Mouse (Mus musculus) limb, embryonic 12.5 days (tissue): ENCODE results near the gene Tmem120b. TPM values are rescaled to one million over a fixed set of nuclear protein-coding genes. Genes with fewer than 3 reads are reported as not detected.

Source experiments
- ATAC-seq: fragments of 200-750 bp; cut with Nextera tagmentation; 2 replicates; pipeline ENCODE4 v1.8.0; 2017; ENCODE audit warnings: low read depth, moderate TSS enrichment; ENCODE audit not compliant: insufficient number of reproducible peaks, insufficient read depth, low FRiP score, low TSS enrichment
- H3K27ac ChIP-seq: fragments of 300-500 bp; sonication (generic); 2 replicates; pipeline ENCODE4 v1.5.1; 2016; ENCODE audit warnings: mild to moderate bottlenecking, moderate library complexity
- H3K27me3 ChIP-seq: fragments of 300-500 bp; sonication (generic); 2 replicates; pipeline ENCODE4 v1.6.1; 2016; ENCODE audit warnings: mild to moderate bottlenecking, moderate library complexity
- H3K36me3 ChIP-seq: fragments of 300-500 bp; sonication (generic); 2 replicates; pipeline ENCODE4 v1.6.1; 2016; ENCODE audit warnings: mild to moderate bottlenecking, moderate library complexity
- H3K4me1 ChIP-seq: fragments of 300-500 bp; sonication (generic); replicated peaks from 2 replicates; pipeline ENCODE4 v1.6.1; 2016
- H3K4me2 ChIP-seq: fragments of 300-500 bp; sonication (generic); 2 replicates; pipeline ENCODE4 v1.6.1; 2016; ENCODE audit warnings: mild to moderate bottlenecking, moderate library complexity
- H3K4me3 ChIP-seq: fragments of 300-500 bp; sonication (generic); replicated peaks from 2 replicates; pipeline ENCODE4 v1.5.1; 2016; ENCODE audit warnings: mild to moderate bottlenecking
- H3K9ac ChIP-seq: fragments of 300-500 bp; sonication (generic); replicated peaks from 2 replicates; pipeline ENCODE4 v1.6.1; 2016; ENCODE audit warnings: mild to moderate bottlenecking, moderate library complexity
- H3K9me3 ChIP-seq: fragments of 300-500 bp; sonication (generic); 2 replicates; pipeline ENCODE4 v1.6.1; 2016; ENCODE audit warnings: mild to moderate bottlenecking, moderate library complexity
- WGBS: fragments of 180-500 bp; shearing (Covaris S2); methylation state at CpG from one replicate; pipeline ENCODE4 v1.1.7; 2016; 5-methylcytosine and 5-hydroxymethylcytosine counted together
- polyA plus RNA-seq: library from polyadenylated mRNA; unstranded; fragments of >200 nt; fragmentation: Nextera tagmentation; extraction: Ambion mirVana; gene quantifications from 2 replicates; pipeline ENCODE4 v1.2.1, GENCODE M21; 2016

Gene Tmem120b
- polyA plus RNA-seq, 1 experiment from 2014 or later = 14.1 TPM

- Histone ChIP-seq H3K27ac (peak overlapping the region; percentile 100), H3K36me3 (peaks cover 31% of the 10 kb centered on the region), H3K9me3 (no peaks in the 10 kb centered on the region), H3K4me1 (peaks cover 68% of the 10 kb centered on the region), H3K27me3 (no peaks in the 10 kb centered on the region), H3K4me2 (peak overlapping the region; percentile 100), H3K4me3 (peak overlapping the region; percentile 99), H3K9ac (peak overlapping the region; percentile 100)
- 1% methylated on average over 13 of the region's 13 CpGs for WGBS
- ATAC-seq = 0 out of 2 replicates have a peak, but pooled peaks have one; percentile 11
These were observed 68.3 kb downstream of the Tmem120b start for GRCm38 (mm10) chr5:123136361-123137043.

- WGBS = 1% methylated on average over 20 of the region's 20 CpGs
- H3K4me3 ChIP-seq = peak overlapping the region; percentile 99
These were observed 69.1 kb downstream of the Tmem120b start for GRCm38 (mm10) chr5:123137044-123137909.

GRCm38 (mm10) chr5:123137910-123138229, 69.7 kb downstream of the Tmem120b start:
- peak overlapping the region; percentile 100 for H3K27ac ChIP-seq
- under 1% methylated on average over 6 of the region's 6 CpGs for WGBS
- H3K4me1 ChIP-seq = peaks cover 54% of the 10 kb centered on the region

More at GRCm38 (mm10) chr5:123137044-123137909, 69.1 kb downstream of the Tmem120b start:
- Histone ChIP-seq H3K27me3 (no peaks in the 10 kb centered on the region), H3K4me2 (peak overlapping the region; percentile 100), H3K9me3 (no peaks in the 10 kb centered on the region), H3K27ac (peak overlapping the region; percentile 100), H3K4me1 (peaks cover 60% of the 10 kb centered on the region), H3K36me3 (peaks cover 31% of the 10 kb centered on the region), H3K9ac (peak overlapping the region; percentile 100)
- ATAC-seq = no peak

GRCm38 (mm10) chr5:123138230-123138911, 70.2 kb downstream of the Tmem120b start:
- ATAC-seq = no peak
- peaks cover 31% of the 10 kb centered on the region for H3K36me3 ChIP-seq
- peak overlapping the region; percentile 100 for H3K9ac ChIP-seq
- peak overlapping the region; percentile 99 for H3K4me3 ChIP-seq
- H3K27me3 ChIP-seq = no peaks in the 10 kb centered on the region
- H3K4me2 ChIP-seq = peak overlapping the region; percentile 100
- no peaks in the 10 kb centered on the region for H3K9me3 ChIP-seq
- peak overlapping the region; percentile 100 for H3K27ac ChIP-seq
- under 1% methylated on average over 39 of the region's 40 CpGs for WGBS
- H3K4me1 ChIP-seq = peaks cover 49% of the 10 kb centered on the region

More at GRCm38 (mm10) chr5:123137910-123138229, 69.7 kb downstream of the Tmem120b start:
- no peak for ATAC-seq
- Histone ChIP-seq H3K9ac (peak overlapping the region; percentile 100), H3K4me2 (peak overlapping the region; percentile 100), H3K36me3 (peaks cover 31% of the 10 kb centered on the region), H3K4me3 (peak overlapping the region; percentile 99), H3K9me3 (no peaks in the 10 kb centered on the region), H3K27me3 (no peaks in the 10 kb centered on the region)

- ATAC-seq = no peak
- no peaks in the 10 kb centered on the region for H3K27me3 ChIP-seq
- WGBS = under 1% methylated on average over 39 of the region's 39 CpGs
- H3K36me3 ChIP-seq = peaks cover 24% of the 10 kb centered on the region
- H3K9ac ChIP-seq = peak overlapping the region; percentile 100
- H3K9me3 ChIP-seq = no peaks in the 10 kb centered on the region
- H3K4me3 ChIP-seq = peak overlapping the region; percentile 99
- peak overlapping the region; percentile 100 for H3K4me2 ChIP-seq
- peak overlapping the region; percentile 100 for H3K27ac ChIP-seq
- H3K4me1 ChIP-seq = peaks cover 48% of the 10 kb centered on the region
These were observed 70.9 kb downstream of the Tmem120b start for GRCm38 (mm10) chr5:123138953-123139721.

- peaks cover 48% of the 10 kb centered on the region for H3K4me1 ChIP-seq
These were observed 71.8 kb downstream of the Tmem120b start for GRCm38 (mm10) chr5:123139722-123140627.

GRCm38 (mm10) chr5:123140694-123141554, 72.7 kb downstream of the Tmem120b start:
- ATAC-seq = peak; percentile 73
- H3K4me1 ChIP-seq = peaks cover 48% of the 10 kb centered on the region
- peaks cover 7% of the 10 kb centered on the region; the same call in 1 of the 2 replicates for H3K36me3 ChIP-seq
- H3K4me2 ChIP-seq = peak overlapping the region; percentile 100
- under 1% methylated on average over 31 of the region's 31 CpGs for WGBS
- H3K9me3 ChIP-seq = no peaks in the 10 kb centered on the region
- peak overlapping the region; percentile 100 for H3K9ac ChIP-seq
- peak overlapping the region; percentile 99 for H3K4me3 ChIP-seq
- H3K27ac ChIP-seq = peak overlapping the region; percentile 100
- H3K27me3 ChIP-seq = no peaks in the 10 kb centered on the region

More at GRCm38 (mm10) chr5:123139722-123140627, 71.8 kb downstream of the Tmem120b start:
- no peaks in the 10 kb centered on the region for H3K27me3 ChIP-seq
- H3K9me3 ChIP-seq = no peaks in the 10 kb centered on the region
- 1% methylated on average over 28 of the region's 28 CpGs for WGBS
- H3K4me2 ChIP-seq = peak overlapping the region; percentile 100
- H3K36me3 ChIP-seq = peaks cover 16% of the 10 kb centered on the region; the same call in 1 of the 2 replicates
- H3K9ac ChIP-seq = peak overlapping the region; percentile 100
- no peak for ATAC-seq
- H3K4me3 ChIP-seq = peak overlapping the region; percentile 99
- H3K27ac ChIP-seq = peak overlapping the region; percentile 100

GRCm38 (mm10) chr5:123141555-123142160, 73.4 kb downstream of the Tmem120b start:
- peaks cover 45% of the 10 kb centered on the region for H3K4me1 ChIP-seq

More at GRCm38 (mm10) chr5:123141555-123142160, 73.4 kb downstream of the Tmem120b start:
- Histone ChIP-seq H3K27ac (peak overlapping the region; percentile 100), H3K9me3 (no peaks in the 10 kb centered on the region), H3K4me2 (peak overlapping the region; percentile 100), H3K36me3 (peaks cover 11% of the 10 kb centered on the region), H3K9ac (peak overlapping the region; percentile 100), H3K4me3 (peak overlapping the region; percentile 99), H3K27me3 (no peaks in the 10 kb centered on the region)
- under 1% methylated on average over 38 of the region's 38 CpGs for WGBS
- no peak for ATAC-seq
